Mouse (Mus musculus): Measurements from ENCODE around the gene Vmn1r57.
"Not testable (repeated sequence)": the region's sequence is repeated elsewhere in the genome, so short reads cannot be mapped to it uniquely, and the experiment has no call there.

Vmn1r57 gene

DNA sequence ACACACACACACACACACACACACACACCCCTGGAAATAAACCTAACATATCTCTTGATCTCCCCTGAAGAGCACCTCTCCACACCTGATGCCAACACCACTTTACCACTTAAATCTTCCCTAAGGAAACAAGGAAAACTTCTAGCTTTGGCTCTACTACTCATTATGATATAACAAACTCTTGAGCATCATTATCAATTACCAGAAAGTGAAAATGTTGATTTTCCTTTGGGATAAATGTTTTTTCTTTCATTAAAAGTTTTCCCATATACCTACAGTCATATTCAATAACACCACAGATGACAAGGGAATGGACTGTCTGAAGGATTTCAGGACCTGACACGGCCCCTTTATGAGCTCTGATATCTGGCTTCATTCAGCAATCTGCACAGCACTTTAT is at the start of gene Vmn1r57:
Gene Vmn1r57, plus strand, starts transcription at position 301 of the 400 bp plus-strand sequence.
- not testable (repeated sequence) for DNase-seq (ENCODE audit: inconsistent age in 2 of 2, low spot score in 1 of 2)

DNA sequence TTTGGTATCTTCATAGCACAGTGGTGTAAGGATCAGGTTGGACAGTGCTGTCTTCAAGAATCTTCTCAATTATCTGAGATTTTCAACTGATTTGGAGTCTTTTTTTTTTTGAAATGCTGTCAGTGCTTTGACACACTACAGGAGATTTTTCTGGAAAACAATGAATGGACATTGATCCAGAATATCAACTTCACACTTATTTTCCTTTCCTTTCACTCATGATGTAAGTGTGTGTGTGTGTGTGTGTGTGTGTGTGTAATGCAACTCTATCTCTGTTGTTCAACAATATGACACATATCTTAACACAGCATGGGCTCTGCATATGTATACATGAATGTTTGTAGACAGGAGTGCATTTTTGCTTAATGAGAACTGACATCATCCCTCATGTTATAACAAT is 21.6 kb upstream of the Vmn1r57 start, which contains the start of gene Vmn1r56:
Gene Vmn1r56, minus strand, starts transcription at position 101 of the 400 bp plus-strand sequence.
- DNase-seq (ENCODE audit: inconsistent age in 2 of 2, low spot score in 1 of 2), result not testable (repeated sequence)

DNA sequence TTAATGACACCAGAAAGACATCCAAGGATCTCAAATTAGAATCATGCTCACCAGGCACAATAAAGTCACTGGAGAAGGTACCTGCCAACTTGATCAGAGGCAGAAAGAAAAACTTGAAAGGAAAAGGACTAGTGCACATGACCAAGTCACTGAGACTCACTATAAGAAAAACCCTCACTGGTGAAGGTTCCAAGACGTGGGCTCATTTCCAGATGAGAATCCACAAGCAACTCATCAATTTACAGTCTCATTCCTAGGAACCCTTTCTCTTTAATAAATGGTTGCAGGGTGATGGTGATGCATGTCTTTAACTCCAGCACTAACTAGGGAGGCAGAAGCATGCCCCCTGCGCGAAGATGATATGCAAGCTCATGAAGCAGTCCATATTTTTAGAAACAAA is 44.8 kb downstream of the Vmn1r57 start:
- no peak for DNase-seq (ENCODE audit: inconsistent age in 2 of 2, low spot score in 1 of 2)

All from adrenal gland, adult (tissue).